Mouse (Mus musculus) kidney, embryonic 16.5 days (tissue): Measurements from ENCODE around the gene Cped1. TPM values are rescaled to one million over a fixed set of nuclear protein-coding genes. Genes with fewer than 3 reads are reported as not detected.

Source experiments
- ATAC-seq: fragments of 200-750 bp; cut with Nextera tagmentation; 2 replicates; pipeline ENCODE4 v1.8.0; 2017; ENCODE audit warnings: moderate TSS enrichment; ENCODE audit not compliant: low FRiP score, low TSS enrichment
- H3K27ac ChIP-seq: fragments of 300-500 bp; sonication (generic); 2 replicates; pipeline ENCODE4 v1.5.1; 2014; ENCODE audit warnings: low read length
- H3K27me3 ChIP-seq: fragments of 300-500 bp; sonication (generic); 2 replicates; pipeline ENCODE4 v1.6.1; 2014; ENCODE audit warnings: low read length, control low read depth, mixed read lengths; ENCODE audit not compliant: insufficient read depth
- H3K36me3 ChIP-seq: fragments of 300-500 bp; sonication (generic); 2 replicates; pipeline ENCODE4 v1.6.1; 2014; ENCODE audit warnings: low read length, control low read depth, mixed read lengths; ENCODE audit not compliant: insufficient read depth
- H3K4me1 ChIP-seq: fragments of 300-500 bp; sonication (generic); 2 replicates; pipeline ENCODE4 v1.6.1; 2014; ENCODE audit warnings: low read length, control low read depth, mixed read lengths; ENCODE audit not compliant: insufficient read depth
- H3K4me2 ChIP-seq: fragments of 300-500 bp; sonication (generic); replicated peaks from 2 replicates; pipeline ENCODE4 v1.6.1; 2014; ENCODE audit warnings: low read depth, low read length
- H3K4me3 ChIP-seq: fragments of 300-500 bp; sonication (generic); 2 replicates; pipeline ENCODE4 v1.5.1; 2014; ENCODE audit warnings: mild to moderate bottlenecking, low read length
- H3K9ac ChIP-seq: fragments of 300-500 bp; sonication (generic); replicated peaks from 2 replicates; pipeline ENCODE4 v1.6.1; 2014; ENCODE audit warnings: low read length
- H3K9me3 ChIP-seq: fragments of 300-500 bp; sonication (generic); 2 replicates; pipeline ENCODE4 v1.6.1; 2016; ENCODE audit warnings: low read length, control low read depth
- WGBS: fragments of 180-500 bp; shearing (Covaris S2); extraction: QIAGEN DNeasy Blood & Tissue Kit; methylation state at CpG from one replicate; pipeline ENCODE4 v1.1.7; 2014; 5-methylcytosine and 5-hydroxymethylcytosine counted together
- polyA plus RNA-seq: library from polyadenylated mRNA; unstranded; fragments of >200 nt; fragmentation: Nextera tagmentation; extraction: Ambion mirVana; gene quantifications from 2 replicates; pipeline ENCODE4 v1.2.1, GENCODE M21; 2015

Gene Cped1
- polyA plus RNA-seq, 1 experiment from 2014 or later, result 35.4 TPM

DNA sequence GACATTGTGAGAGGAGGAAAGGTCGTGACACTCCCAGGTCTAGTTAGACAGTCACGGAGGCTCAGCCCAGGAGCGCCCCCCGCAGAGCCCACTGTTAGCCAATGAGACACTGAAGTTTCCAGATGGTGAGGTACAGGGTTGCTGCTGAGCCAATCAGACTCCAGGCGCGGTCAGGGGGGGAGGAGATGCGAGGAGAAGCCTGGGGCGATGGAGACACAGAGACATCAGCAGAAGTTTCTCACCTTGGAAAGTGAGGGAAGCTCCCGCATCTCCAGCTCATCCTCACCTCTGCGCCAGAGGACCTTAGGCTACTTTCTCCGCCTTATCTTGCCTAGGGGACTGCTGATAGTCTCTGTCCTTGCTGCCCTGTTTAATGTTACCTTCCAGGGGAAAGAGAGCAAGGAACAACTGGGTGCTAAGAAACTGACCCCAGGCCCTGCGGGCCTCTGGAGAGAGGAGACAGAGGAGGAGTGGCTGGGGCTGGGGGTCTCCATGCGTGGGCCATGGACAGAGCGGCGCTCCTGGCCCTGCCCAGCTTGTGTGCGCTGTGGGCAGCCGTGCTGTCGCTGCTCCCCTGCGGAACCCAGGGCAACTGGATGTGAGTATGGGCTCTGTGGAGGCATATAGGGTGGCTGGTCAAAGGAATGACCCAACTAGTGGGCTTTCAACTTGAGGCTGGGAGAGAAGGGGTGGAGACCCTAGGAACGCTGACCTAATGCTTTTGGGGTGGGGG, 302.5 kb downstream of the Cped1 start, which contains the start of gene Wnt16:
Gene Wnt16, plus strand, starts transcription at position 224 of the 733 bp plus-strand sequence.
- peak; percentile 81 for ATAC-seq
- Histone ChIP-seq H3K27ac (no peak within 1 kb of the TSS), H3K9ac (peak within 1 kb of the TSS; percentile 38), H3K27me3 (peaks cover 36% of the 10 kb centered on the region), H3K4me2 (peak within 1 kb of the TSS; percentile 60), H3K9me3 (no peaks in the 10 kb centered on the region), H3K4me3 (peak within 1 kb of the TSS; percentile 42), H3K36me3 (no peaks in the 10 kb centered on the region), H3K4me1 (peaks cover 22% of the 10 kb centered on the region)
- 2% methylated on average over 20 of the region's 20 CpGs for whole genome bisulfite sequencing

DNA sequence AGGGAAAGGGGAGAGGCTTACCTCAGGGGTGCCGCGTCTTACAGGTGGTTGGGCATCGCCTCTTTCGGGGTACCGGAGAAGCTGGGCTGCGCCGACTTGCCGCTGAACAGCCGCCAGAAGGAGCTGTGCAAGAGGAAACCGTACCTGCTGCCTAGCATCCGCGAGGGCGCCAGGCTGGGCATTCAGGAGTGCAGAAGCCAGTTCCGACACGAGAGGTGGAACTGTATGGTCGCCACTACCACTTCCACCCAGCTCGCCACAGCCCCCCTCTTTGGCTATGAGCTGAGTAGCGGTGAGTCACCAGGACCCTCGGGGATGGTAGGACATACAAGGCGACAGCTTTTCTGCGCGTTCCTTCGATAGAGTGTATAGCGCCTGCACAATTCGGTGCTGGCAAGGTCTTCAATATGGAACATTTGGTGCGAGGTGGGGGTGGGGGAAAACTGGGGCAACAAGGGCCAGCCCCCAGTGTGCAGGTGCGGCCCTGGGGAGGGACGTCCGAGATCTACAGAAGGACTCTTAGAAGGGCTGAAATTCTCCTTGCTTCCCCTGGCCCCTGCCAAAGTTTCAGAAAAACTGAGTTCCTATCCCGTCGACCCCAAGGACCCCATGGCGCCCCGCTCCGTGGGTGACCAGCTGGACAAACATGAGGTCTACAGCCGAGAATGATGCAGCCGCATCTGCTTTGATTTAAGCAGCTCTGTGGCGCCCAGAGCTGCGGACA, 303.2 kb downstream of the Cped1 start:
- peak overlapping the region; percentile 60 for H3K4me2 ChIP-seq
- peak; percentile 80 for ATAC-seq
- H3K9me3 ChIP-seq, result no peaks in the 10 kb centered on the region
- peak overlapping the region; percentile 42 for H3K4me3 ChIP-seq
- H3K27me3 ChIP-seq, result peaks cover 41% of the 10 kb centered on the region
- H3K27ac ChIP-seq, result no peak overlapping the region
- H3K4me1 ChIP-seq, result peaks cover 22% of the 10 kb centered on the region
- H3K9ac ChIP-seq, result peak overlapping the region; percentile 38
- no peaks in the 10 kb centered on the region for H3K36me3 ChIP-seq
- under 1% methylated on average over 38 of the region's 38 CpGs for WGBS

DNA sequence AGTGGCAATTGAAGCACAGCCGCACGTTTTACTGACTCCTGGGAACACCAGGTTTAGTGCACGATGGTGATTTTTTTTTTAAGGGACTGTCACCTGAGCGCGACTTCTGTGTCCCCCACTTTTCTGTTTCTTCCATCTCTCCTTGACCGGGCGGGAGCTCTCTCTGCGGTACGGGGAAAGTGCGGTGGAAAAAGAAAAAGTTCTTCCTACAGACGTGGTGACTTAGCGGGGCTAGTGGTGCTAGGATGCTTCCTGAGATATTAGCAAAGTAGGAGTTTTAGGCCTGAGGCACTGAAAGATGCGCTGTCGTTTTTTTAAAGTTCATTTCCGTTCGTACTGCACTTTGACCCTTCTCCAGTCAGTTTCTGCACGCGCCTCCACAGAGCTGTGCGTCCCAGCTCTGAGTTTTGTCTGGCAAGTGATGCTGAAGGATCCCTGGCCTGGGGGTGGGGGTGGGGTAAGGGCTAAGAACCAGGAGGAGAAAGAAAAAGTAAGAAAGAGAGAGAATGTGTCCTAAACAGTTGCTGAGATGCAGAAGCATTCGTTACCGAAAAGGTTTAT, 303.8 kb downstream of the Cped1 start:
- H3K27me3 ChIP-seq, result peaks cover 44% of the 10 kb centered on the region
- ATAC-seq, result no peak; the same call in 1 of the 2 replicates
- no peak overlapping the region for H3K27ac ChIP-seq
- peak overlapping the region; percentile 38; the same call in 1 of the 2 replicates for H3K9ac ChIP-seq
- peak overlapping the region; percentile 60 for H3K4me2 ChIP-seq
- H3K4me1 ChIP-seq, result peaks cover 22% of the 10 kb centered on the region
- H3K4me3 ChIP-seq, result peak overlapping the region; percentile 42
- 2% methylated on average over 21 of the region's 21 CpGs for WGBS
- no peaks in the 10 kb centered on the region for H3K36me3 ChIP-seq
- no peaks in the 10 kb centered on the region for H3K9me3 ChIP-seq

DNA sequence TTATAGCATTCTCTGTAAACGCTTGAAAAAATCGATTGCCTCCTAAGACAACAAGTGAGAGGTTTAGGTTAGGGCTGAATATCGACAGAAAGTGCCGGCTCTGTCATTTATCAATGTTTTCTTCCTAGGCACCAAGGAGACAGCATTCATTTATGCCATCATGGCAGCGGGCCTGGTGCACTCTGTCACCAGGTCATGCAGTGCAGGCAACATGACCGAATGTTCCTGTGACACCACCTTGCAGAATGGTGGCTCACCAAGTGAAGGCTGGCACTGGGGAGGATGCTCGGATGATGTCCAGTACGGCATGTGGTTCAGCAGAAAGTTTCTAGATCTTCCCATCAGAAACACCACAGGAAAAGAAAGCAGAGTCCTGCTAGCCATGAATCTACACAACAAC, 305.1 kb downstream of the Cped1 start:
- WGBS, result 75% methylated on average over 8 of the region's 8 CpGs
- no peak overlapping the region for H3K27ac ChIP-seq
- H3K9me3 ChIP-seq, result no peaks in the 10 kb centered on the region
- H3K4me1 ChIP-seq, result peaks cover 27% of the 10 kb centered on the region
- no peak overlapping the region for H3K4me3 ChIP-seq
- H3K27me3 ChIP-seq, result peaks cover 44% of the 10 kb centered on the region
- H3K9ac ChIP-seq, result no peak overlapping the region
- no peak overlapping the region for H3K4me2 ChIP-seq
- H3K36me3 ChIP-seq, result no peaks in the 10 kb centered on the region
- no peak for ATAC-seq

DNA sequence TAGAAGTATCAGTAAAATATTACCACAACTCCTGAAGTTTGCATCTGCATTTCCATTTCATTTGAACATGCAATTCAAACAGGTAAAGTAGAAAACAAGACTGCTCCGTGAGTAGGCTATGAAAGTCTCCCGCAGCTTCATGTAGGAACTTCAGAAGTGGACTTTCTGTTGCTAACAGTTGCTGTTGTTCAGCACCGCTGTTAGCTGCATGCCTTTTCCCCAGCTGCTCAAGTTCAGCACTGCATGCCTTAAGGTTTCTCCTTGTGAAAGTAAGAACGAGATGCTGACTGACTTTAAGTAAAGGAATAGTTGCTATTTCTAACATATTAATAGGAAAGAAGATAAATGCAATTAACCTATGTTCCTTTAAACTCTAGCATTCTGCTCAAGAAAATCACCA, 306.3 kb downstream of the Cped1 start:
- Histone ChIP-seq H3K27ac (no peak overlapping the region), H3K9ac (no peak overlapping the region), H3K4me1 (peaks cover 27% of the 10 kb centered on the region), H3K9me3 (no peaks in the 10 kb centered on the region), H3K27me3 (peaks cover 41% of the 10 kb centered on the region), H3K36me3 (no peaks in the 10 kb centered on the region), H3K4me2 (no peak overlapping the region), H3K4me3 (no peak overlapping the region)
- no peak for ATAC-seq
- 42% methylated on average over 4 of the region's 4 CpGs for WGBS

DNA sequence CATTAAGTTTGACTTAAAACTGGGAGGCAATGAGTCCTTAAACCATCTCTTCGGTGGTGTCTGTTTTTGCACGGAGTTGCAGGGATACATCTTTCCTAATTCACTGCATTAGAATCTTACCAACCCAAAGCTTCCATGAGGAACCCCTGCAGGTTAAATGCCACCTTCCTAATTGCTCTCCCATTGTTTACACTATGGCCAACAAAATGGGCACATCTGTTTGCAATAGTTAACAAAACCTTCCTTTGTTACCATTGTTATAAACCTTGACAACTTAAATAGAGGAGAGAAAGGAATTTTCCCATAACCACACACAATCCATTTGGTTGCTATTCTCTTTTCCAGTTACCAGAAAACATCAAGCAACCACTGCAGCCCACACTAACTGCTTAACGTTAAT, 308.2 kb downstream of the Cped1 start:
- Histone ChIP-seq H3K4me2 (no peak overlapping the region), H3K9me3 (no peaks in the 10 kb centered on the region), H3K4me1 (peaks cover 18% of the 10 kb centered on the region), H3K36me3 (no peaks in the 10 kb centered on the region), H3K27ac (no peak overlapping the region), H3K4me3 (no peak overlapping the region), H3K9ac (no peak overlapping the region), H3K27me3 (peaks cover 24% of the 10 kb centered on the region)
- no peak for ATAC-seq
- WGBS, result 67% methylated on average over 3 of the region's 3 CpGs

DNA sequence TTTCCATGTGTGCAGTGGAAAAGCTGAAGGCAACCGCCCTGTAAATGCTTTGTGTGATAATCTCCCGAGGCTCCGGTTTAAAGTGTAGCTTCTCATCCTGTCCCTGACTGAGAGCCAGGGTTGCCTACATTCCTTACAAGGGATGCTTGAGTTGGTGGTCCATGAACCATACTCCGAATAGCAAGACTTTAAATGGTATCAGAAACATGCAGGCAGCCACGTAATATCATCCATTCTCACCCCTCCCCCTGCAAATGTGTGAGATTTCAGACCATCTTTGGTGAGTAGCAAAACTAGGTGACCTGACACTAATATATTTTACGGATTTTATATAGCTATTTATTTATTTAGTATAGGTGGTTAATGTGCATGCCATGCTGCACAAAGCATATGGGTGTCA, 311.3 kb downstream of the Cped1 start:
- Histone ChIP-seq H3K4me1 (peaks cover 9% of the 10 kb centered on the region; the same call in 1 of the 2 replicates), H3K4me2 (no peak overlapping the region), H3K36me3 (no peaks in the 10 kb centered on the region), H3K4me3 (no peak overlapping the region), H3K27me3 (peaks cover 8% of the 10 kb centered on the region; the same call in 1 of the 2 replicates), H3K27ac (no peak overlapping the region), H3K9me3 (no peaks in the 10 kb centered on the region), H3K9ac (no peak overlapping the region)
- WGBS, result 64% methylated on average over 6 of the region's 6 CpGs
- no peak for ATAC-seq

DNA sequence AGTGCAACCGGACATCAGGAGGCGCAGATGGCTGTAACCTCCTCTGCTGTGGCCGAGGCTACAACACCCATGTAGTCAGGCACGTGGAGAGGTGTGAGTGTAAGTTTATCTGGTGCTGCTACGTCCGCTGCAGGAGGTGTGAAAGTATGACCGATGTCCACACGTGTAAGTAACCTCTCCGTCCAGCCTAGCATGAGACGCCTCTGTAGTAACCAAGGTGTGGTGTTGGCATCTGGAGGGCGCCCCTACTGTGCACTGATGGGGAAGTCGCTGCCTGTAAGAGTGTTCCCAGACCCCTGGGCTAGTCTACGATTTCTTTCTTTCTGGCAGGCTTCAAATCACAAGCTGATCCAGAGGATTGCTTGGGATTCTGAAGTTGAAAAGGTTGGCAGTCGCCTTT, 312.3 kb downstream of the Cped1 start:
- Histone ChIP-seq H3K4me1 (peaks cover 9% of the 10 kb centered on the region; the same call in 1 of the 2 replicates), H3K4me3 (no peak overlapping the region), H3K4me2 (peak overlapping the region; percentile 36), H3K9me3 (no peaks in the 10 kb centered on the region), H3K27me3 (peaks cover 8% of the 10 kb centered on the region; the same call in 1 of the 2 replicates), H3K27ac (no peak overlapping the region), H3K9ac (no peak overlapping the region), H3K36me3 (no peaks in the 10 kb centered on the region)
- ATAC-seq, result peak; percentile 23; the same call in 1 of the 2 replicates
- WGBS, result 50% methylated on average over 14 of the region's 14 CpGs
